ENCODE assay signal across 21 mouse cellular contexts in genomic region chr10:87103286-87103685, GRCm38 (mm10). TPM values are rescaled to one million over a fixed set of nuclear protein-coding genes. Genes with fewer than 3 reads are reported as not detected.
DNase-seq lines count a peak whose midpoint lies in the region; ATAC-seq and TF ChIP-seq lines count a peak whose summit lies in the region.
"Had no signal": no experiment of that assay in that cellular context is flagged by ENCODE, and none has a peak within 500 bp of the region (broad histone marks: within the 10 kb centered on the region; RNA-seq: fewer than 3 reads in every experiment).

No protein-coding gene starts in this region.

- 63% methylated on average over 8 of the region's 8 CpGs for WGBS in hindbrain, embryonic 11.5 days
- 58% methylated on average over 8 of the region's 8 CpGs for WGBS in hindbrain, embryonic 16.5 days
- WGBS in limb, embryonic 10.5 days, result 58% methylated on average over 8 of the region's 8 CpGs
- 77% methylated on average over 8 of the region's 8 CpGs for WGBS in heart, adult 2 months

- TF ChIP-seq POLR2A in heart, adult 2 months (IDR thresholded peaks at IDR 0.05; ENCODE audit: insufficient read depth, low read depth, low read length), result no peak

- H3K36me3 ChIP-seq in hindbrain, embryonic 11.5 days (ENCODE audit: control insufficient read depth, insufficient read depth, low read length), result no peaks in the 10 kb centered on the region
- no peaks in the 10 kb centered on the region for H3K36me3 ChIP-seq in hindbrain, embryonic 16.5 days (ENCODE audit: control insufficient read depth, insufficient read depth, low read length)
- no peaks in the 10 kb centered on the region for H3K36me3 ChIP-seq in limb, embryonic 10.5 days
- no peaks in the 10 kb centered on the region for H3K36me3 ChIP-seq in heart, adult 2 months (ENCODE audit: control insufficient read depth, insufficient read depth, low read length)
- H3K36me3 ChIP-seq: heart, embryonic 10.5 days; hindbrain, embryonic 10.5 days; limb, embryonic 12.5 days; liver, embryonic 12.5 days; stomach, embryonic 15.5 days had no signal

- no peak overlapping the region for H3K4me2 ChIP-seq in hindbrain, embryonic 11.5 days (replicated peaks; ENCODE audit: low read depth, low read length)
- H3K4me2 ChIP-seq in hindbrain, embryonic 16.5 days (ENCODE audit: low read length), result no peak overlapping the region
- H3K4me2 ChIP-seq: liver, embryonic 12.5 days; stomach, embryonic 15.5 days had no signal

- no peak overlapping the region for H3K27ac ChIP-seq in hindbrain, embryonic 11.5 days (ENCODE audit: low read depth, low read length)
- H3K27ac ChIP-seq in hindbrain, embryonic 16.5 days (ENCODE audit: low read depth, low read length), result no peak overlapping the region
- H3K27ac ChIP-seq in limb, embryonic 10.5 days, result peak overlapping the region; percentile 40; the same call in 1 of the 2 replicates
- no peak overlapping the region for H3K27ac ChIP-seq in heart, adult 2 months
- H3K27ac ChIP-seq: heart, embryonic 10.5 days; hindbrain, embryonic 10.5 days; layer of hippocampus, adult 2 months; limb, embryonic 12.5 days; liver, embryonic 12.5 days; stomach, embryonic 15.5 days had no signal

- peak; percentile 17 for DNase-seq in hindbrain, embryonic 11.5 days (ENCODE audit: low spot score)
- DNase-seq in thymus, postnatal 0 days (ENCODE audit: low spot score), result peak; percentile 16
- DNase-seq in thymus, postnatal 25 days, result no peak
- DNase-seq in limb, embryonic 10.5 days (ENCODE audit: low spot score), result no peak
- no peak for DNase-seq in layer of hippocampus, adult 11-12 months (ENCODE audit: low spot score)
- DNase-seq in heart, adult 2 months, result no peak
- DNase-seq: adrenal gland, postnatal 10 days; cerebellum, adult 9-11 months; forebrain, postnatal 0 days; gastrocnemius, postnatal 36 days; kidney, adult 9 months; lung, adult 2 months had no signal

- H3K4me3 ChIP-seq in hindbrain, embryonic 11.5 days (ENCODE audit: low read depth, low read length), result no peak overlapping the region
- no peak overlapping the region for H3K4me3 ChIP-seq in hindbrain, embryonic 16.5 days (ENCODE audit: low read length)
- no peak overlapping the region for H3K4me3 ChIP-seq in limb, embryonic 10.5 days
- H3K4me3 ChIP-seq in heart, adult 2 months, result no peak overlapping the region
- H3K4me3 ChIP-seq: heart, embryonic 10.5 days; hindbrain, embryonic 10.5 days; layer of hippocampus, adult 2 months; limb, embryonic 12.5 days; liver, embryonic 12.5 days; stomach, embryonic 15.5 days had no signal

- no peak for ATAC-seq in hindbrain, embryonic 11.5 days (ENCODE audit: low FRiP score)
- no peak for ATAC-seq in hindbrain, embryonic 16.5 days
- ATAC-seq: forebrain, postnatal 0 days; liver, embryonic 12.5 days had no signal

- no peak for TF ChIP-seq EP300 in heart, adult 2 months (IDR thresholded peaks at IDR 0.05; ENCODE audit: insufficient read depth, low read depth, low read length)

- H3K4me1 ChIP-seq in hindbrain, embryonic 11.5 days (replicated peaks; ENCODE audit: control insufficient read depth, insufficient read depth, low read length), result no peaks in the 10 kb centered on the region; the same call in 1 of the 2 replicates
- no peaks in the 10 kb centered on the region; the same call in 1 of the 2 replicates for H3K4me1 ChIP-seq in hindbrain, embryonic 16.5 days (ENCODE audit: control insufficient read depth, insufficient read depth, low read depth, low read length)
- peaks cover 45% of the 10 kb centered on the region for H3K4me1 ChIP-seq in limb, embryonic 10.5 days
- H3K4me1 ChIP-seq in heart, adult 2 months (ENCODE audit: control insufficient read depth, insufficient read depth, low read length), result no peaks in the 10 kb centered on the region
- H3K4me1 ChIP-seq: heart, embryonic 10.5 days; liver, embryonic 12.5 days; stomach, embryonic 15.5 days had no signal

- TF ChIP-seq CTCF in heart, adult 2 months (IDR thresholded peaks at IDR 0.05), result no peak

- H3K9ac ChIP-seq in hindbrain, embryonic 11.5 days (ENCODE audit: low read depth, low read length), result no peak overlapping the region
- H3K9ac ChIP-seq in hindbrain, embryonic 16.5 days (ENCODE audit: low read depth, low read length), result no peak overlapping the region
- no peak overlapping the region for H3K9ac ChIP-seq in heart, adult 2 months (ENCODE audit: low read depth, low read length)
- H3K9ac ChIP-seq: forebrain, postnatal 0 days; limb, embryonic 12.5 days; liver, embryonic 12.5 days; stomach, embryonic 15.5 days had no signal

- intact Hi-C loops in heart, adult 2 months (cut with DNase I), result no loop called here

- H3K9me3 ChIP-seq in hindbrain, embryonic 11.5 days (ENCODE audit: control insufficient read depth, low read length), result no peaks in the 10 kb centered on the region
- no peaks in the 10 kb centered on the region for H3K9me3 ChIP-seq in hindbrain, embryonic 16.5 days (ENCODE audit: control insufficient read depth, low read length)
- no peaks in the 10 kb centered on the region for H3K9me3 ChIP-seq in limb, embryonic 10.5 days (replicated peaks)
- H3K9me3 ChIP-seq: heart, embryonic 10.5 days; hindbrain, embryonic 10.5 days; limb, embryonic 12.5 days; liver, embryonic 12.5 days; stomach, embryonic 15.5 days had no signal

- no peaks in the 10 kb centered on the region for H3K79me2 ChIP-seq in heart, adult 2 months (replicated peaks; ENCODE audit: control insufficient read depth, insufficient read depth, low read length)

- H3K27me3 ChIP-seq in hindbrain, embryonic 11.5 days (ENCODE audit: control insufficient read depth, insufficient read depth, low read length), result no peaks in the 10 kb centered on the region; the same call in 1 of the 2 replicates
- no peaks in the 10 kb centered on the region for H3K27me3 ChIP-seq in hindbrain, embryonic 16.5 days (replicated peaks; ENCODE audit: control insufficient read depth, insufficient read depth, low read length)
- H3K27me3 ChIP-seq in limb, embryonic 10.5 days (ENCODE audit: low read depth, poor library complexity, severe bottlenecking), result no peaks in the 10 kb centered on the region
- H3K27me3 ChIP-seq in heart, adult 2 months (ENCODE audit: control insufficient read depth, insufficient read depth, low read length), result no peaks in the 10 kb centered on the region
- H3K27me3 ChIP-seq: limb, embryonic 12.5 days; liver, embryonic 12.5 days; stomach, embryonic 15.5 days had no signal

RNA-seq across cellular contexts. Expression of gene 1700113H08Rik, which starts 45.4 kb away (rescaled TPM):
- polyA plus RNA-seq in hindbrain, embryonic 11.5 days (2014; fragmentation: Nextera tagmentation; extraction: Ambion mirVana), result 0.14 and 0.42 TPM in 2 replicates
- 0.48 TPM in 1 of 2 replicates, not detected in the other for polyA plus RNA-seq in hindbrain, embryonic 16.5 days (2015; fragmentation: Nextera tagmentation; extraction: Ambion mirVana)
- not detected in 2 replicates for polyA plus RNA-seq in thymus, postnatal 0 days (2015; fragmentation: Nextera tagmentation; extraction: Ambion mirVana)
- not detected in 2 replicates for polyA plus RNA-seq in limb, embryonic 10.5 days (2016; fragmentation: Nextera tagmentation; extraction: Ambion mirVana)
- not detected for total RNA-seq in heart, adult 2 months (2021)
- 0.12 and 0.32 TPM in 2 replicates for polyA plus RNA-seq in heart, adult 2 months (2012; rRNA removed)
- total RNA-seq: forebrain, postnatal 0 days; layer of hippocampus, adult 2 months; megakaryocyte-erythroid progenitor cell, adult 5-6 weeks; midbrain, postnatal 0 days had no signal
- polyA plus RNA-seq: heart, embryonic 10.5 days; limb, embryonic 12.5 days; liver, embryonic 12.5 days; lung, adult 2 months had no signal

Comparison
In these comparisons a context has a peak if more than half of its experiments do, and no peak if none do; other contexts are left out.
1. DNase-seq: peak in hindbrain, embryonic 11.5 days (single experiment) and thymus, postnatal 0 days (single experiment); none in thymus, postnatal 25 days (single experiment), limb, embryonic 10.5 days (single experiment), layer of hippocampus, adult 11-12 months (single experiment) and heart, adult 2 months (0 of 2).